Mouse (Mus musculus): ENCODE data around the gene Kif17.

- no peak for TF ChIP-seq CHD2 (IDR thresholded peaks at IDR 0.05; ENCODE audit: low read depth, low read length)
- TF ChIP-seq MAFK (IDR thresholded peaks at IDR 0.05; ENCODE audit: insufficient read depth, low read depth, low read length): no peak
- no peak for TF ChIP-seq ZC3H11A (IDR thresholded peaks at IDR 0.05; ENCODE audit: borderline replicate concordance, low read depth, low read length)
- TF ChIP-seq HCFC1 (IDR thresholded peaks at IDR 0.05; ENCODE audit: borderline replicate concordance, insufficient read depth, low read length): no peak
These were observed 61.9 kb downstream of the Kif17 start for GRCm38 (mm10) chr4:138312105-138312504.
